Mouse (Mus musculus) embryo, embryonic 10 days (tissue): Measurements from ENCODE around the gene Golga1.
A peak's percentile ranks its signal among the peaks of the same experiment; 100 is the strongest.
"Not testable (repeated sequence)": the region's sequence is repeated elsewhere in the genome, so short reads cannot be mapped to it uniquely, and the experiment has no call there.

Source experiments
- DNase-seq: peaks from one replicate; pipeline ENCODE4 v3.0.0-alpha.2; 2015; ENCODE audit warnings: low spot score

The Golga1 gene

DNA sequence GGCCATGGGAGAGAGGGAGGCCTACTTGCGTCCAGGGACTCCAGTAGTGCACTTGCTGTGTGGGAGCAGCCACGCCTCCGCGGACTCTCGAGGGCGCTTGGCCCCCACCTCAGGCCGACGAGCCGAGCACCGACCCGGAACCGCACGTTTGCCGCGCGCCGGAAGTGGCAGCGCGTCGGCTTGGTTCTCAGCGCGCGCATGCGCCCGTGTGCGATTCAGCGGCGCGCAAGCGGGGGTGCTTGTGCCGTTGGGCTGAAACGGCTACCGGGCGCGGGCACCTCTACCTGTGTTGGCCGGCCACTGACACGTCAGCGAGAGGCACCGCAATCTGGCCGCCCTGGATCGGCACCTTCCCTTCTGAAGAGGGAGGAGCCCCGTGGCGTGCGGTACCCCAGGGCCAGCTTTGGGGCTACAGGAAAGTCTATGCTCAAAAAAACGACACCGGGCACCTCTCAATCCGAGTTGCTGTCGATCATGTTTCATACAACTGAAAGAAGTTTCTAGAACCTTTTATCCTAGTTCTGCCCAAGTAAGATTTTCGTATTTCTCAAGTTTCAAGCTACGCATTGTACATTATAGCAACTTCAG is at the start of gene Golga1:
Gene Golga1, minus strand, starts transcription at position 142 of the 588 bp plus-strand sequence.
- peak; percentile 96 for DNase-seq

GRCm38 (mm10) chr2:39114093-39114492 is 48.8 kb upstream of the Golga1 start:
- DNase-seq: no peak

DNA sequence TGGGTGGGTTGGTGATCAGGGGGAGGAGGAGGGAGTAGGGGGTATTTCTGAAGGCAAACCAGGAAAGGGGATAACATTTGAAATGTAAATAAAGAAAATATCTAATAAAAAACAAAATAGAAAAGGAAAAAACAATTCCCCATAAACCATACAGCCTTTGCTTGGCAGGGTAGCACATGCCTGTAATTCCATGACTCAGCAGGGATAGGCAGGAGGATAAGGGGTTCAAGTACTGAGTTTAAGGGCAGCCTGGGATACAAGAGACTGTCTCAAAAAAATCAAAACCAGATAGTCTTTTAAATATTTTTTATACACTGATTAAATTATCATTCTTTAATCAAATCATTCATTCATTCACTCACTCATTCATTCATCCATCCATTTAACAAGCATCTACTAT is 45.2 kb upstream of the Golga1 start:
- no peak for DNase-seq

GRCm38 (mm10) chr2:39109712-39110111 is 44.4 kb upstream of the Golga1 start:
- not testable (repeated sequence) for DNase-seq

- not testable (repeated sequence) for DNase-seq
Observed at GRCm38 (mm10) chr2:39099951-39100350, 34.6 kb upstream of the Golga1 start.

GRCm38 (mm10) chr2:39097993-39098392 is 32.7 kb upstream of the Golga1 start:
- no peak for DNase-seq

DNA sequence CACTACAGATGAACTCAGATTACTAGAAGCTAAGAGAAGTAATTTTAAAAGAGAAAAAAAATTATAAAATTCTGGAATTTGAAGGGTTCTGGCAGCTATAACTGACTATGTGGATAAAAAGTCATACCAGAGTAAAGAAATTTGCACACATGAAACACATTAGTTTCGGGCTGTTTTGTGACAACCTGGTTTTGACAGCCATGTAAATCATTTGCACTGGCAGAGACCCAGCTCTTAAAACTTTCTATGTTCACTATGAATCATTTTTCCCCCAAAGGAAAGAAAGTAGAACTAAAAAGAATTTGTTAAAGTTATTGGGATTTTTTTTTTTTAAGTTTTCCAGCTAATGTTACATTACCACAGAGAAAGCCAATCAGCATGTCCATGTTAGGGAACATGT is 26.6 kb upstream of the Golga1 start:
- DNase-seq: no peak

GRCm38 (mm10) chr2:39082706-39083105 is 17.4 kb upstream of the Golga1 start:
- no peak for DNase-seq

GRCm38 (mm10) chr2:39070666-39071065 is 5.3 kb upstream of the Golga1 start:
- DNase-seq: no peak

DNA sequence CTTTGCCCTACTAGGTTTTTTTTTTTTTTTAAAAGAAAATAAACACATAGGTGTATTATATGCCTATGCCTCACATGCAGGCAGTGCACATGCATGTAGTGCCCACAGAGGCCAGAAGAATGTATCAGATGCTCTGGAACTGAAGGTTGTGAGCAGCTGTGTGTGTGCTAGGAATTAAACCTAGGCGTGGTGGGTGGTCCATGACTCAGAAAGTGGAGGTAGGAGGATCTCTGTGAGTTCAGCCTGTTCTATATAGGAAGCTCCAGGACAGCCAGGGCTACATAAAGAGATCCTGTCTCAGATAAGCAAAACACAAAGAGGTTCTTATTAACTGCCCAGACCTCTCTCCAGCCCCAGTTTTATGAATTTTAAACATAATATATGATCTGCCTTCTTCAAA is 3.8 kb upstream of the Golga1 start:
- no peak for DNase-seq

DNA sequence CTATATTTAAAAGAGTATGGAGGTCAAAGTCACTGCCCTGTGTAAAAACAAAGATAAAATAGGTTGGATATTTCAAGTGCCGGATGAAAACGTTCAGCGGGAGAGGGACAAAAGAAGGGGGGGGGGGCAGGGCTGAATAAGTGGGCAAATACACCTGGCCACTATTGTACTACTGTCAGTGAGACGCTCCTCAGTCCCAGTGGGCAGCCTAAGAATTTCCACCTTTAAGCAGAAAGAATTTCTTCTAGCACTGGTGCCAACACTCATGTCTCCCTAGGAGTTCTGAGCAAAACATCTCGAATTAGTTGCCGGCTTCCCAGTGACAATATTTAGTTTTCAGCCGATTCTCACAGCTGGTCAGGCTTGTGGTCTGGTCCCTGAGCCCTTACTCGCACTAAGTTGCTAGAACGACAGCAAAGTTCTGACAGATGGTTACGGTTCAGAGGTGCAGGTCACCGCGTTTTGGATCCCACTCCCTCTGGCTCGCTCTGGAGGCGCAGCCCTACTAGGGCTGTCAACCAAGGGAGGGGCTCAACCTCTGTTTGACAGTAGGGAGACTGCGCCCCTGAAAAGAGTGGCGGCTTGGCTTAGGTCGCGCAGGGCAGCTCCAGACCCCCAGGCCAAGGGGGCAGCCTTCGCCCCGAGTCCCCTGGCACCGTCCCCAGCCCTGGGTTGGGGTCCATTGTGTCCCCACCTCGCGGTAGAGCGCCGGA is 498 bp downstream of the Golga1 start:
- DNase-seq: peak; percentile 46

GRCm38 (mm10) chr2:39048515-39048914 is 16.8 kb downstream of the Golga1 start:
- no peak for DNase-seq

- DNase-seq: no peak
Observed at GRCm38 (mm10) chr2:39040215-39040614, 25.1 kb downstream of the Golga1 start.

DNA sequence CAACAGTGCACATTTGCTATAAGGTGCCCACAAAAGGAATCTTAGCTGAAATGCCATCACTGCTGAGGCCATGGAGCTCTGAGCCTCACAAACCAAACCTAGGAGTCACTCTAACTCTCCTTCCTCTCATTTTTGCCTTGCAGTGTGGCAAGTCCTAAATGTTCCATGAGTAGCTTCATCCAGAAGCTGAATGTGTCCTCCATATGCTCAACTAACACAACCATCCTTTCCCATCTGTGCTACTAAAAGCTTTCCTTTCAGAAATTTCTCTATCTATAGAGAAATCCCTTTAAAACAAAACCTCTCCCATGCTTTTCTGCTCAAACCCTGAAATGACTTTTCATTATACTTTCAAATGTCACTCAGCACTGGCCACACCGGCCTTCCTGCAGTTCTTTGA is 33.7 kb downstream of the Golga1 start:
- DNase-seq: no peak

GRCm38 (mm10) chr2:39020004-39020403 is 45.3 kb downstream of the Golga1 start:
- DNase-seq: no peak

GRCm38 (mm10) chr2:39016581-39016980 is 48.8 kb downstream of the Golga1 start:
- DNase-seq: no peak

GRCm38 (mm10) chr2:39012768-39013279 is 52.5 kb downstream of the Golga1 start:
- no peak for DNase-seq

- DNase-seq: no peak
Observed at GRCm38 (mm10) chr2:39011971-39012370, 53.4 kb downstream of the Golga1 start.

GRCm38 (mm10) chr2:39011264-39011663 is 54.1 kb downstream of the Golga1 start:
- DNase-seq: no peak

GRCm38 (mm10) chr2:39010144-39010543 is 55.2 kb downstream of the Golga1 start:
- not testable (repeated sequence) for DNase-seq

- DNase-seq: peak; percentile 32
Observed at GRCm38 (mm10) chr2:39008954-39009365, 56.4 kb downstream of the Golga1 start.

- DNase-seq: peak; percentile 39
Observed at GRCm38 (mm10) chr2:39008350-39008851, 56.9 kb downstream of the Golga1 start.

- peak; percentile 95 for DNase-seq
Observed at GRCm38 (mm10) chr2:39007865-39008264, 57.5 kb downstream of the Golga1 start.
